Mouse (Mus musculus): ENCODE data around the gene Ccdc38. TPM values are rescaled to one million over a fixed set of nuclear protein-coding genes. Genes with fewer than 3 reads are reported as not detected.
A peak's percentile ranks its signal among the peaks of the same experiment; 100 is the strongest.
"Not testable (repeated sequence)": the region's sequence is repeated elsewhere in the genome, so short reads cannot be mapped to it uniquely, and the experiment has no call there.

The Ccdc38 gene
- total RNA-seq, 2 experiments from 2014 or later: not detected

DNA sequence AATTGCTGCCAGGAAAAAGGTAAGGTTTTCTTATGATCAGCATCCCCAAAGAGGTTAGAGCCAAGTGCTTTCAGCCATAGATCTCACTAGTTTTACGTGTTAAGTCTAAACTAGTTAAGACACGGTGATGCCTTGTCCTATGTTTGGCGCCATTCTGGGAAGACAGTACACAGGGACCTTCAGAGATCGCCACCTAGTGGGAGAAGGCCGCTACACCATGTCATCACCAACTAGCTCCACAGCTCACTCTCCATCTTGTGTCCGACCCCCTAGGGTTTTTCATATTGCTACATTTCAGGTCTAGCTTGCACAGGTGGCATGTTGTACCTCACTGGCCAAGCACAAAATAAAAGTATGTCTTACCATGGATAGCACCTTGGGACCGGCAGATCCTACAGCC lies 8.6 kb downstream of the Ccdc38 start:
- DNase-seq (ENCODE audit: low spot score in 2 of 2): peak; percentile 21 to 33

- DNase-seq (ENCODE audit: low spot score in 2 of 2): no peak
These were observed 9.4 kb downstream of the Ccdc38 start for GRCm38 (mm10) chr10:93549821-93550220.

DNA sequence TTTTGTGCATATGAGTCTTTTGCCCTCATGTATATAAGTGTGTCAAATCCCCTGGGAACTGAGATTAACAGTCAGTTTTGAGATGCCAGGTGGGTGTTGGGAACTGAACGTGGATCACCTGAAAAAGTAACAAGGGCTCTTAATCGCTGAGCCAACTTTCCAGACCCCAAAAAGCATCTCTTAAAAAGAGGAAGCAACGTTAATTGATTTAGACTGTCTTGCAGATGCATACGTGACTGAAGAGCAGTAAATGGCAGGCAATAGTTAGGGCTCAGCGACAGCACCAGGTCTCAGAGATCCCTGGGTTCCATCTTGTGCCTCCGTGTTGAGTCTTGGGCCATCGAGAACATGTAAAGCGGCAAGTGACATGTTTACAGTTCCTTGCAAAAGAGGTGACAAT lies 12.2 kb downstream of the Ccdc38 start:
- DNase-seq (ENCODE audit: low spot score in 2 of 2): no peak

- not testable (repeated sequence) for DNase-seq (ENCODE audit: low spot score in 2 of 2)
These were observed 17.5 kb downstream of the Ccdc38 start for GRCm38 (mm10) chr10:93557971-93558370.

GRCm38 (mm10) chr10:93559786-93560185 lies 19.4 kb downstream of the Ccdc38 start:
- DNase-seq (ENCODE audit: low spot score in 2 of 2): peak; percentile 13 to 25

GRCm38 (mm10) chr10:93564518-93565090 lies 24.2 kb downstream of the Ccdc38 start:
- DNase-seq (ENCODE audit: low spot score in 2 of 2): no peak

GRCm38 (mm10) chr10:93567066-93567465 lies 26.6 kb downstream of the Ccdc38 start:
- DNase-seq (ENCODE audit: low spot score in 2 of 2): no peak

- DNase-seq (ENCODE audit: low spot score in 2 of 2): no peak
These were observed 27.6 kb downstream of the Ccdc38 start for GRCm38 (mm10) chr10:93567841-93568566.

DNA sequence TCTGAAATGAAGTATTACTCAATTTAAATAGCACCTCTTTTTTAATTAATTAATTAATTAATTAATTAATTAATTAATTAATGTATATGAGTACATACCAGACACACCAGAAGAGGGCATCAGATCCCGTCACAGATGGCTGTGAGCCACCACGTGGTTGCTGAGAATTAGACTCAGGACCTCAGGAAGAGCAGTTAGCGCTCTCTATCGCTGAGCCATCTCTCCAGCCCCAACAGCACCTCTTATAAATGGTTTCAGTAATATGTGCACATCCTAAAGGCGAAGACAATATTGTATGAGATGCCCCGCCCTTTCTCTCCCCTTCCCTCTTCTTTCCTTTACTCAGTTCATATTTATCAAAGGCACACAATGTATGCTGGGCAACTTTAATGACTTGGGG lies 28.2 kb downstream of the Ccdc38 start:
- no peak for DNase-seq (ENCODE audit: low spot score in 2 of 2)

- no peak for DNase-seq (ENCODE audit: low spot score in 2 of 2)
These were observed 31.8 kb downstream of the Ccdc38 start for GRCm38 (mm10) chr10:93572209-93572608.

DNA sequence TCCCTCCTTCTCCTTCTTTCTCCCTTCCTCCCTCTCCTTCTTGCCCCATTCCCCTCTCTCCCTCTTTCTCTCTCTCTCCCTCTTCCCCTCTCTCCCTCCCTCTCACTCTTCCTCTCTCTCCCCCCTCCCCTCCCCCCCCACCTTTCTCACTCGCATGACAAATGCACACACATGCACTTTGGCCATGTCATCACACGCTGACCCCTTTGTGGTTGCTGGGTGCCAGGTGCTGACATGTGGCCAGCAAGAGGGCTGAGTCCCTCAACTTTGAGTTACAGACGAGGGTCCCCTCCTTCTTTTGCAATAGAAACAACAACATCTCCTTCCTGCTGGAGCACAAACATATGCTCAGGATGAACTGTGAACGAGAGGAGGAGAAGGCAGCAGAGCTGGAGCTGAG lies 34.5 kb downstream of the Ccdc38 start:
- DNase-seq (ENCODE audit: low spot score in 2 of 2): no peak

- DNase-seq (ENCODE audit: low spot score in 2 of 2): no peak
These were observed 35.5 kb downstream of the Ccdc38 start for GRCm38 (mm10) chr10:93575960-93576359.

DNA sequence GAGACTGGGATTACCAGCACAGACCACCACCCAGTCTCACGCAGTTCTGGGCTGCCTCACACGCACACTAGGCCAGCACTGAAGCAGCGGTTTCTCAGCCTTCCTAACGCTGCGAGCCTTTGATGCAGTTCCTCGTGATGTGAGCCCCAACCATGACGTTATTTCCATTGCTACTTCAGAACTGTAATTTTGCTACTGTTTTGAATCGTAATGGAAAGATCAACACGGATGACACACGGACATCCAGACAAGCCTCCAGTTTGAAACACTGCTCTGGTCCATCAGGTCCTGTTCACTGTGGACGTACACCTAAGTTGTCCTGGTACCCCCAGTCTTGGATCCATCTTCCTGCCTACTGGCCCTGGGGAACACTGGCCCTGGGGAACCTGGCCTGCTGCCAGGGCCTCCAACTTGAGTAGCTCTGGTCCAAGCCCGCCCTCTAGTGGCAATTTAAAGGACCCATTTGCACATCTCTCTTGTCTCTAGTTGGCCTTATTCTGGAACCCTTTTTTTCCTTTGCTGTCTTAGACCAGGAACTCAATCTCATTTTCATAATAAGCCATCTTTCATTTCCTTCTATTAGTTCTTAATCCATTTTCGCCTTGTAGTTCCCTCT lies 36.9 kb downstream of the Ccdc38 start:
- peak; percentile 31 to 59 for DNase-seq (ENCODE audit: low spot score in 2 of 2)

- no peak for DNase-seq (ENCODE audit: low spot score in 2 of 2)
These were observed 48.4 kb downstream of the Ccdc38 start for GRCm38 (mm10) chr10:93588796-93589195.

- peak; percentile 74 to 80 for DNase-seq (ENCODE audit: low spot score in 2 of 2)
These were observed 48.9 kb downstream of the Ccdc38 start, which contains the start of gene Snrpf for GRCm38 (mm10) chr10:93589281-93589848. Gene Snrpf (minus strand): TSS chr10:93589706.

DNA sequence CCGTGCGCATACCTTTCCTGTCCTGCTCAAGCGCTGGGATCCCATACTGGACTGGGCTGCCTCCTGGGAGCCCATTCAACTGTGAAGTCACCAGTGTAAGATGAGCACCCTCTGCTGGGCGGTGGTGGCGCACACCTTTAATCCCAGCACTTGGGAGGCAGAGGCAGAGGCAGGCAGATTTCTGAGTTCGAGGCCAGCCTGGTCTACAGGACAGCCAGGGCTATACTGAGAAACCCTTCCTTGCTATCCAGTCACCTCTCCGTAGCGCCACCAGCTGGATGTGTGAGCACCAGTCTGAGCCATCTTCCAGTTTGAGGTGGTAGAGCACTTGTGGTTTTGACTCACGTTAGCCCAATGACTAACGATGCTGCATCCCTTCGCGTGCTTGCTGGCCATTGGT lies 52.0 kb downstream of the Ccdc38 start:
- DNase-seq (ENCODE audit: low spot score in 2 of 2): no peak

DNA sequence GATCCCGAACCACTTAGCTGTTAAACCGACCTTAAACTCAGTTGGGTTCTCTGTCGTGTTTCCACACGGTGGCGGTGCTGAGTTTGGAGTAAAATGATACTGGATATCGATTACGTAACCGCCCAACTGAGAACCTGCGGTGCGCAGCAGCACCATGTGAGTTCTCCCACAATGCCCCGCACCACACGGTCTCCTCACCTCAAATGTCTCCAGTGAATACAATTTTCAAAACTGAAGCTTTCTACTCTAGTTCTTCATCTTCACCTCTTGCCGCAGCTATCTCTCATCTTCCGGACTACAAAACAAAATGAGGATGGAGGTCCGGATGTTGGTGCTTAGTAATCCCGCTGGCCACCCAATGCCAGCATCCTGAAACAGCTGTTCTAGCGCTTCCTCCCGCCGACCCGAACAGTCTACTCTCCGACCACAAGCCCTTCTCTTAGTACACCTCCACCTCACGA lies 53.6 kb downstream of the Ccdc38 start:
- peak; percentile 54 to 68 for DNase-seq (ENCODE audit: low spot score in 2 of 2)

DNA sequence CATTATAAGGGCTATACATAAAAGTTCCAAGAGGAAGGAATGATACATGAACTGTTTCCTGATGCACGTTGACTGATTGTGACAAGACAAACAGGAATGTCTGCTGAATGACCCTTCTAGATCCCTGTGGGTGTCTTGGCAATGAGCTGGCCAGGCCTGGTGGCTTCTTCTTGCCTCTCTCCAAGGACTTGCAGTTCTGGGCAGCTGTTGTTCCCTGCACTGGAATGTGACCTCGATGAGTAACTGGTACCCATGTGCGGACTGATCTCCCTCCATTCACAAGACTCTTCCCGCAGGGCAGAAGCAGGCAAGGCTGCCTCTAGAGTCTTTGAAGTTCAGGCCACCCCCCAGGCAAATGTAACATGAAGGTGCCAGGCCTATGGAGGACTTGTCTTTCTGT lies 55.4 kb downstream of the Ccdc38 start:
- no peak for DNase-seq (ENCODE audit: low spot score in 2 of 2)

GRCm38 (mm10) chr10:93596641-93597040 lies 56.2 kb downstream of the Ccdc38 start:
- DNase-seq (ENCODE audit: low spot score in 2 of 2): no peak

GRCm38 (mm10) chr10:93602309-93602708 lies 61.9 kb downstream of the Ccdc38 start:
- no peak for DNase-seq (ENCODE audit: low spot score in 2 of 2)

GRCm38 (mm10) chr10:93603256-93603655 lies 62.8 kb downstream of the Ccdc38 start:
- DNase-seq (ENCODE audit: low spot score in 2 of 2): no peak

GRCm38 (mm10) chr10:93606326-93606725 lies 65.9 kb downstream of the Ccdc38 start:
- DNase-seq (ENCODE audit: low spot score in 2 of 2): no peak
